Mouse (Mus musculus) lung, postnatal 25 days (tissue): Measurements from ENCODE around the gene Ptprd.
A peak's percentile ranks its signal among the peaks of the same experiment; 100 is the strongest.

Experiments
- DNase-seq: peaks from one replicate; pipeline ENCODE4 v3.0.0; 2022; ENCODE audit warnings: low spot score

Gene Ptprd

GRCm38 (mm10) chr4:76901692-76902091 is 1310.1 kb downstream of the Ptprd start:
- DNase-seq: no peak

GRCm38 (mm10) chr4:76889669-76890068 is 1322.1 kb downstream of the Ptprd start:
- no peak for DNase-seq

DNA sequence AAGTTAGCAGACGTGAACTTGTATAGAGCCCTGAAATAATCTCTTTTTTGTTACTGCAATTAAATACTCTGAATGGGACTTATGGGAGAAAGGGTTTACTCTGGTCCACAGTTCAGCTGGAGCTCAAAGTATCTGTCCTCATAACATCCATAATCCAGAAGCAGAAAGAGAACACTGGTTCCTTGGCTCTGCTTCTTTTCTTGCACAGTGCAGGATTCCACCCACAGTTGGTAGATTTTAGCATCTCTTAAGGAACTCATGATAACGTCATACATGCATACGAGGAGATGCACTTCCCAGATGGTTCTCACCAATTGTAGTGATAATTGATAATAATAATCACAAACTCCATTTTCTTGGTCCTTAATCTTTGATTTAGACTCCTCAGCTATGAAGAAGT is 1330.2 kb downstream of the Ptprd start:
- no peak for DNase-seq

- DNase-seq: no peak
These were observed 1340.8 kb downstream of the Ptprd start for GRCm38 (mm10) chr4:76870971-76871370.

DNA sequence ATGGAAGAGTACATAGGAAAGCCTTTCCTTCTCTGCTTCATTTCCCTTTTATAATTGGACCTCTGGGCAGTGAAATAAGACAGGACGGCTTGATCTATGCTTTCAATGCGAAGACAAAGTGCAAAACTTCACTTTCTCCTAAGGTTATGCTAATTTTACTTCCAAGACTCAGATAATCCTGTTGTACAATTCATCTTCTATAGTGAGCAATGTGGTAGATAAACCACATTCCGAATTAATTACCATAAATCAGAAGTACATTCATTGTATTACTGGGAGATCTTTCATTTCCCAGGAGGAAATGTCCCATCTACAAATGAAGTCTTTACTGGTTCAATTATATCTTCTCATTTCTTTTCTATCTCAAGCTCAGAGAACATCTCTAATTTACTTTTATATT is 1346.2 kb downstream of the Ptprd start:
- no peak for DNase-seq

GRCm38 (mm10) chr4:76846265-76846664 is 1365.5 kb downstream of the Ptprd start:
- DNase-seq: no peak

- DNase-seq: no peak
These were observed 1372.7 kb downstream of the Ptprd start for GRCm38 (mm10) chr4:76839016-76839415.

- DNase-seq: no peak
These were observed 1399.6 kb downstream of the Ptprd start for GRCm38 (mm10) chr4:76812138-76812537.

DNA sequence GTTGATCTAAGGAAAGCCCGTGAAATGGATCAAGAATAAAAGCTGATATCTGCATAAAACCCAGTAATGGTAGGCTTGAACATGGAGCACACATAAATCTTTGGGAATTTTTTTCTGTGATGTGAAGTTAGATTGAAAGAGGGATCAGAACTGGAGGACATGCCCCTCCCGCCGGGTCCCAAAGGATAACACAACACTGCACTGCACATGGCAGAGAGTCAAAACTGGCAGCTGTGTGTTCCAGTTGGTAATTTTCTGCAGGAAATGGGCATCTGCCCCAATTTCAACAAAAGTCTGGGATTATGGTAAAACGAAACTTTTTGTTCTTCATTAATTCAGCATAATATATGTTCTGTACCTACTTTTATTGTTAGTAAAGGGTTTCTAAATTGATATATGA is 1409.1 kb downstream of the Ptprd start:
- no peak for DNase-seq

GRCm38 (mm10) chr4:76798010-76799007 is 1413.5 kb downstream of the Ptprd start:
- DNase-seq: no peak

- peak; percentile 21 for DNase-seq
These were observed 1426.4 kb downstream of the Ptprd start for GRCm38 (mm10) chr4:76785389-76785788.

GRCm38 (mm10) chr4:76779558-76780124 is 1432.1 kb downstream of the Ptprd start:
- no peak for DNase-seq

DNA sequence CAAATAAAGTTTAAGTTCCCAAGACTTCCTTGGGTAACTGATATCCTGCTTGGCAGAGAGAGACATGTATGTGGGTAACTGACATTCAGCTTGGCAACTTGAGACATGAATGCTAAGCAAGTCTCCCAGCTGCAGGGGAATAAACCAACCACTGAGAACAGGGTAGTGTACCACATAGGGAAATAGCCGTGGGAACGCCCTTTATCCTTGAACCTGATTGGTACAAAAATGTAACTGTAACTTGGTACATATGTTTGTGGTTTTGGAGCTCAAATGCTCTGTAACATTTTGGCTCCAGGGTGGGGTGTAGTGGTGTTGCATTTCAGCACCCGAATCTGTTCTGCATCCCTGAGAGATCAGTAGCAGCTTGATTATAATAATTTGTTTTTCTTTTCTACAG is 1444.8 kb downstream of the Ptprd start:
- no peak for DNase-seq

DNA sequence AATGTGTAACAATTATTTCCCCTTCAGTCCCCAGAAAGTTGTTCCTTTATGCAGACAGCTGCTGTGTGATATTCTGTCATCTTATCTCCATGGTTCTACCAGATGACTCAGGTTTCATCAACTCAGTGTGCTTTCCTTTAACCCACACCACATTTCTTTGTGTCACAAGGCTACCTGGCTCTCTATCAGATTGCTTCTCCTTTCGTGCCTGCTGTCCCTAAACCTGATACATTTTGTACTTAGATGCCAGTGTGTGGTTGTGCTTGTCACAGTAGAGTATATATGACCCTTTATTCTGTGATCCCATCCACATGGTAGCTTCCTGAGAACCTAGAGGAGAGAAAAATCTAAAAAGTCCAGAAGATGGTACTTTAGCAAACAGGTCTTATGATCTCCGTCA is 1445.3 kb downstream of the Ptprd start:
- DNase-seq: no peak

DNA sequence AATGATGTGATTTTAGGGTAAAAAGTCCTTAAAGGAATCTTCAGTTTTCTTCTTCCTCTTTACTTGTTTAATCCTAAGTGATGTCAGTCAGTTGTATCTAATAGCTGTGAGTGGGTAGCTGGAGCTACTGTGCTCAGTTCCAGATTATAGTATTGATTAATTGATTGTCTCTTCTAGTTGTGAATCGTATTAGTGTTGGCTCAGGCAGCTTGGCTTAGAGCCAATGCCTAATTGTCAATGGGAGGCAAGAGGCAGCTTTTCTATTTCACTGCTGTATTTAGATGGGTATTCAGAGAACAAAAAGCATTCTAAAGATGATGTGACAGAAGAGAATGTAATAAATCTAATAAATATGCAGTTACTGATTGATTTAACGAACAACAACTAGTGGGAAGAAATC is 1461.1 kb downstream of the Ptprd start:
- DNase-seq: no peak

DNA sequence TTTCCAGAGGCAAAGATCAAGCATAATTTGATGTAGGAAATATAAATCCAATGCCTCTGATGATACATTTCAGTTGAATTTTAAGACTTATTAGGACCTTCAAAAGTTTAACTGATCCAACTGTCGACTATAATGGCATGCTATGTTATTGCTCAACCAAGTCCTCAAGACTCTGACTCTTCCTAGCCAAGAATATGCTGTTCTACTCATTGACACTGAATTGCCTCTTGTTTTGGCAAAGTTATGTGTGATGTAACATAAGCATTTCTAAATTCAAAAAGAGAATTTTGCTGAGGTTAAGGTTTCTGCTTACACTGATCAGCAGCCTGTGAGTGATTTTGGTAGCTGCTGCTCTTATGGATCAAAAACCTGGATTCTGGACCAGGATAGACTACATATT is 1475.9 kb downstream of the Ptprd start:
- DNase-seq: no peak

DNA sequence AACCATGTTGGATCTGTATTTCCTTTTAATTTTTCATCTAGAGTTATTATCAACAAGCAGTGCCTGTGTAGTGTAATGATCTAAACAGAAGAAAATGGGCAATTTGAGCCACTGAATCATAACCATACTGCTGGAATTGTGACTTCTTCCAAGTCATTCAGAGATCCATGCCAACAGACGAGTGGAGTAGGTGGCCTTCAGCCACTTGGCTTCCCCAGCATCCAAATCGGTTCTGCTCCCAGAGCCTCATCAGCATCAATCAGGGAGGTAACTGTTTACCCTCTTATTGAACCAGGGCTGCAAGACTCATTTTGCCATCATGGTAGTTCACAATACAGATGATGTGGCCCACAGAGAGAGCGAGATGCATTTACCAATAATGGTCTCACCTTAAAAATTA is 1536.0 kb downstream of the Ptprd start:
- no peak for DNase-seq

DNA sequence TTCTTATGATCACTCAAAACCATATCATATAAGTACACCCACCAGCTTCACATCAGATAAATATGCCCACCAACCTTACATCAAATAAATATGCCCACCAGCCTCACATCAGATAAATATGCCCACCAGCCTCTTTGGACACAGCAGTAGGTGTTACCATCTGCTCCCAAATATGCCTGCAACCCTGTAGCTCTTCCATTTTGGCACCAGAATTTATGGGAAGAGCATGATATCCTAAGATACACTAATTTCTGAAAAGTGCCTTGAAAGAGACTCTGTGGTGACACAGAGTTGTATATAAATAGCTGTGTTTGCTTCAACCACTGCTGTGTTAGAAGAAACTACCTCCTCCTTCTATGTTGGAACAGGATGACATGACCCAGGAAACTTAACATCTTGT is 1538.5 kb downstream of the Ptprd start:
- no peak for DNase-seq

DNA sequence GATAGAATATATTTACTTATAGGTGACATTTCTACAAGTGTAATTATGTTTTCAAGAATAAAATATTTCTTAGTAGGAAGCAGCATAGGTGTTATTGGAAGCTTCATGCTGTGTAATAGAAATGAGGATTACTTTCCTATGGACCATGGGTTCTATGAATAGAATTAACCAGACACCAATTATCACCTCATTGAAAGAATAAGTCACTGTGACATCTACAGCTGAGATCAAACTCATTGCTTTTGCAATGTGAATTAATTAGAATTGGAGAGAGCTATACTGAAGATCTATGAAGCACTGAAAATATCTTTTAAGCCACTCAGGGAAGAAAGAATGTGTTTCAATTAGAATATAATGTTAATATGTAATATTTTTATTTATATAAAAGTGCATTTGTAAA is 1539.1 kb downstream of the Ptprd start:
- DNase-seq: no peak

GRCm38 (mm10) chr4:76661725-76662124 is 1550.0 kb downstream of the Ptprd start:
- DNase-seq: peak; percentile 7

GRCm38 (mm10) chr4:76660146-76660545 is 1551.6 kb downstream of the Ptprd start:
- no peak for DNase-seq

- peak; percentile 12 for DNase-seq
These were observed 1555.0 kb downstream of the Ptprd start for GRCm38 (mm10) chr4:76656734-76657133.

DNA sequence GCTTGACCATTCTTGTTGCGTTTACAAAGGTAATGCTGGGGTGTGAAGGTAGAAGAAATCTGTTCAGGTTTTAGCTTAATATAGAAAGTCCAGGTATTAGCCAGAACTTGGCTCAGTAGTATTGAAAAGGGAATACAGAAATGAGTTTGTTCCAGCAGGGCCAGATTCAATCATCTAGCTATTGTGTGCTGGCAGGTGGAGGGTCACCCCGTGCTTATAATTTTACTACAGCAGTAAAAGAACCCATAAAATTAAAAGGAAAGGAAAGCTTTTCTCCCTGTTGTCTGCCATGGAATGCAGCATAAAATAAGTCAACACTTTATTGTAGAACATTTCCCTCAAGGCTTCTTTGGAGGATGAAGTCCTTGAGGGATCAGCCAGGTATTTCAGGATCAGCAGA is 1558.8 kb downstream of the Ptprd start:
- no peak for DNase-seq

- DNase-seq: no peak
These were observed 1590.0 kb downstream of the Ptprd start for GRCm38 (mm10) chr4:76621740-76622139.
